Mouse (Mus musculus): ENCODE measurements at regions not wholly inside any gene's neighbourhood (a gene's known extent, or its start where the extent isn't known, plus 50 kb on each side); places are given as distances from the start of the nearest gene placed in this dataset.

- no peak for DNase-seq
These were observed 92.1 kb upstream of the Barx2 start for GRCm38 (mm10) chr9:32005348-32005747.

- no peak for DNase-seq
These were observed 93.1 kb upstream of the Barx2 start for GRCm38 (mm10) chr9:32006350-32006749.

DNA sequence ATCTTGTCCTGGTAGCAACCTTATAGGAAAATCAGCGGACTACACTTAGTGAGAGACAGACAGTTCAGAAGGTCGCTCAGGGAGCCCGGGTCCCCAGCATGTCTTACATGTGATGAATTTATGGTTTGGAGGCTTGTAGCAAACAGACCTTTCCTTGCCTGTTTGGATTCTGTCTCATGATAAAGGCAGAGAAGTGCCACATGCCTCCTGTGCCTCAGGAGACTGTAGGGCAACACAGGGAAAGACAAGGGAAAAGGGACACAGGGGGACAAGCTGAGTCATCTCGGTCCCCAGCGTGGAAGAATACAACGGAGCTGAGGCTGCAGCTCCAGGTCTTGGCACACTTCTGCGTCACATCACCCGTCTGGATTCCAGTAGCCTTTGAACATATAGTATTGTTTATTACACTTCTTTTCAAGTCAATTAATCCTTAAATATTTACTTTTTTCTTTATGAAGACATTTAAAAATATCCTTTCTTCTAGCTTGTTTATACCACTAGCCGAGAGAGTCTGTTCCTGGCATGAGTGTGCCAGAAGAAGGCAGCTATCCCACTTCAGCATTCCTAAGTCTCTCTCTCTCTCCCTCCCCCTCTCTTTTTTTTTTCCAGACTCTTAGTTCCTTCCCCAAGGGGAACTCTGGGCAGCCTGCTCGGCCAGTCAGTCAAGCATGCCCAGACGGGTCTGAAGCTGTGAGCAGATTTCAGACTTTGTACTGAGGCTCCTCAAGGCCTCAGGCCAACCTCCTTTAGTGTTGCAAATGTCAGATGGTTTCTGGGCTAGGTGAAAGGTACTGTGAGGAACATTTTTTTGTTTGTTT, 97.9 kb upstream of the Barx2 start:
- no peak for DNase-seq

GRCm38 (mm10) chr9:32016286-32016685, 99.7 kb upstream of the Arhgap32 start:
- no peak for DNase-seq

- peak; percentile 16 for DNase-seq
These were observed 97.9 kb upstream of the Arhgap32 start for GRCm38 (mm10) chr9:32018020-32018419.

GRCm38 (mm10) chr9:32019786-32020185, 96.2 kb upstream of the Arhgap32 start:
- no peak for DNase-seq

GRCm38 (mm10) chr9:32020942-32021731, 94.8 kb upstream of the Arhgap32 start:
- no peak for DNase-seq

DNA sequence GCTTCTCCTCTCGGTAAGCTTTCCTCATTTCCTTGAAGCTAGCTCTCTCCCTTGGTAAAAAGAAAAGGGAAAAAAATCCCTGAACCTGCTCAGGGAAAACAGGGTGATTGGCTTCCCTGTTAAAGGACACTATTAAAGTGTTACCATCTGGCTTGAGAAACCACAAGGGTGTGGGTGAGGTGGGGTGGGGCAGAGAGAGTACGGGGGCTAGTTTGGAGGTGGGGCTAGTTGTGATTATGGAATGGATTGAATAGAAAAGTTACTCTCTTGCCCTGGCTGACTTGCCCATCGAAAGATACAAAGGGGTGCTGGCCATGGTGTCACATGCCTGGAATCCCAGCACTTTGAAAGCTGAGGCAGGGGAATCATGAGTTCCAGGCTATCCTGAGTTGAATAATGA, 94.2 kb upstream of the Arhgap32 start:
- no peak for DNase-seq

DNA sequence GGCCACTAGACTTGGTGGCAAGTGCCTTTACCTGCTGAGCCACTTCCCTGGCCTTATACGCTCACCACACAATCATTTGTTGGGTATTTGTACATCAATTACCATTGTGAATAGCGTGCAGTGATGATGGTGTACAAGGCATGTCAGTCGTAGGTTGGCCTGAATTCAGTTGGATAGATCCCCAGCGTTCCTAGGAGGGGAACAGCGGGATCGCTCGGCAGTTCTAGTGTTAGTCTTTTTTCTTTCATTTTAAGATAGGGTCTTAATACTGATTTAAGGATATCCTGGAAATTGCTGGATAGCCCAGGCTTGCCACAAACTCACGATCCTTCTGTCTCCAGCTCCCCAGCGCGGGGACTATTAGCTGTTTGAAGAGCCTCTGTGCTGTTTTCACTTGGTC, 92.9 kb upstream of the Arhgap32 start:
- no peak for DNase-seq

DNA sequence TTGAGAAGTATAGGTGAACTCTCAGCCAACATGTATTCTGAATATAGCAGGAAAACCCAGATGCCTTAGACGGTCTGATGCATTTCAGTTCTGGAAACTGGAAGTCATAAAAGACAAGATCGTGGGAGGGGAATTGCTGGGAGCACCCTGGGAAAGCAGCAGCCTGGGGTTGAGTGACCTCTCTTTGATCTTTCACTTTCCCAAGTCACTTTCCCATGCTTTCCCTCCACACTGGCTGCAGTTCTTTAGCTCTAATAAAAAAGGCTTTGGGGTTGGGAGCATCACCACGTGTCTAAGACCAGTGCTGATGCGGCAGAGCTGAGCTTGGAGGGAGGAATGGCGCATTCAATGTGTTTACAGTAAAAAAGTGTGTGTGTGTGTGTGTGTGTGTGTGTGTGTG, 91.2 kb upstream of the Arhgap32 start:
- DNase-seq, result no peak

GRCm38 (mm10) chr9:32027962-32028361, 88.0 kb upstream of the Arhgap32 start:
- DNase-seq, result peak; percentile 23

DNA sequence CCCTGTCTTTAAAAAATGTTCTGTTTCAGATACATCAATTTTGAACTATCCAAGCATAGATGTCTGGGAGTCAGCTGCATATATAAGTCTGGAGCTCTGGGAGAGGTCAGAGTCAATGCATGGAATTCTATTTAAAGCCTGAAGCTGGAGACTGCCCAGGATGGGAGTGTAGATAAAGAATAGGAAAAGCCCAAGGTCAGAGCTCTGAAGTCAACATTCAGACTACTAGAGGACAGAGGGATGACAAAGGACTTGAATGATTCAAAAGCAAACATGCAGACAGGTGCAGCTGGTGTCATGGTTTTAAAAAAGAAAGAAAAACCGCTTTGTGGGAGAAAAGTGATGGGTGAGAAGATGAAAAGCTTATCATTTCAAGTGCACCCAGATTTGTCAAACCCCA, 86.9 kb upstream of the Arhgap32 start:
- DNase-seq, result no peak

DNA sequence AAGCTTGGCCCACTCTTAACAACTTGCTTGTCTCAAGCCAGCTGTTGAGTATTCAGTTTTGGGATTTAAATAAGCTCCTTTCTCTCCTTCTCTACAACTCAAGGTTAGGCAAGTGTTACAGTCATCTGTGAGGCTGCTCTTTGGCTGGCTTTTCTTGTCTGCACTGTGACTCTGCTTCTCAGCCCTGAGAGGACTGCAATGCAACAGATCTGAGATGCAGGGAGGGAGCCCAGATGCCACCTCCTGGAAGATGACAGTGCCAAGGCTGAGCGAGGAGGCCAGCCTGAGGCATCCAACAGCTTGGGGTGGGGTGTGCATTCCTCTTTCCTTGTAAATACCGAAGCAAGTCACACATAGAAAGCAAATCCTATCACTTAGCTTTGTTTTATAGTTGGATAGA, 86.2 kb upstream of the Arhgap32 start:
- peak; percentile 18 for DNase-seq

DNA sequence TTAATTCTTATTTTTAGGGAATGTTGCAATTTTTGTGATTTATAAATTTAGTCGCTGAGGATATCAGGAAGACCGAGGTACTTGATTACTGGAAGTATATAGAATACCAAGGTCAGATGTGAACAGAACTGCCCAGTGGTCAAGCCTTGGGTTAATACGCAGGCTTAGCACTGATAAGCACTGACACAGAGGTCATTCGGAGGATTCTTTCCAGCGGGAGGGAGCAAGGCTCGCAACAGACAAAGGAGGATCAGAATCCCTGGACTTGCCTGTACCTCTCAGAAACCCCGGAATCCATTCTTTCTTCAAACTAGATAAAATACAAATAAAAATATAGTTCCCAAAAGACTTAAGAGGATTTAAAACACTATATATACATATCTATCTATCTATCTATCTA, 85.7 kb upstream of the Arhgap32 start:
- DNase-seq, result no peak

DNA sequence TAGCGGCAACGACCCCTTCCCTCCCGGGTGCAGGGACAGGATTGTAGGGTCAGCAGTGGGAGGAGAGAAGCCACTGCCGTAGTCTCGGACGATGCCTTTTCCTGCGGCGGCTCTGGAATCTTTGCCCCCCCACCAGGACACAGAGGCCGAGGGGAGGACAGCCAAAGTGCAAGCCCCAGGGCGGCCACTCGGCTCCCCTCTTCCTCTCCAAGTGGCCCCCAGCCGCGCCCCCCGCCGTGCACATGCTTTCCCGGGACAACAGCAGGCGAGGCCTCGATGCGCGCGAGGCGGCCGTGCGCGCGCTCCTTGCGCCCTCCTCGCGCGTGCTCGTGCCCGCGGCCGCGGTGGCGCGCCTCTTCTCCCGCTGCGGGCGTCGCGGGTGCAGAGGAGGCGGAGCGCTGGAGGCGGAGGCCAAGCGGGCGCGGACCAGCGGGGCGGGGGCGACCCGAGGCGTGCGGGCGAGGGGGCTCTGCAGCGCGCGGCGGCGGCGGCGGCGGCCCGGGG, 83.9 kb upstream of the Arhgap32 start:
- peak; percentile 91 for DNase-seq

GRCm38 (mm10) chr9:32032521-32033185, 83.3 kb upstream of the Arhgap32 start:
- DNase-seq, result peak; percentile 61

DNA sequence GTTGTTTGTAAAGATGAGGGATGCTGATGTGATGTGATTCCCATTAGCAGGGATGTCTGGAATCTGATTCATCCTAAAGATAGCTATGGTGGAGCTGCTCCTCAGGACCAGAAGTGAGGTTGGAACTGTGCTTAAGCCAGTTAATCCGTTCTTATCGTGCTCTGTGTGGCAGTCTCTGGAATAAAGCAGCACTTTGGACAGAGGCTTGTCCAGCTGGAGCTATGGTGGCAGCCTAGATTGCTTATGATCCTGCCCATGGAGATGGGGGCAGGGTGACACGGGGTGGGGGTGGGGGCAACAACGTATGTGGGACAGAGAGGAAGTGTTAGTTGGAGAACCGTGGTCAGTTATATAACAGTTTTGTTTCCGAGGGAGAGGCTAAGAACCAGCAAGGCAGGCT, 82.0 kb upstream of the Arhgap32 start:
- DNase-seq, result no peak

- no peak for DNase-seq
These were observed 75.9 kb upstream of the Arhgap32 start for GRCm38 (mm10) chr9:32039999-32040398.

- no peak for DNase-seq
These were observed 72.6 kb upstream of the Arhgap32 start for GRCm38 (mm10) chr9:32043344-32043743.

- no peak for DNase-seq
These were observed 69.1 kb upstream of the Arhgap32 start for GRCm38 (mm10) chr9:32046791-32047190.

- DNase-seq, result no peak
These were observed 67.0 kb upstream of the Arhgap32 start for GRCm38 (mm10) chr9:32048941-32049340.

DNA sequence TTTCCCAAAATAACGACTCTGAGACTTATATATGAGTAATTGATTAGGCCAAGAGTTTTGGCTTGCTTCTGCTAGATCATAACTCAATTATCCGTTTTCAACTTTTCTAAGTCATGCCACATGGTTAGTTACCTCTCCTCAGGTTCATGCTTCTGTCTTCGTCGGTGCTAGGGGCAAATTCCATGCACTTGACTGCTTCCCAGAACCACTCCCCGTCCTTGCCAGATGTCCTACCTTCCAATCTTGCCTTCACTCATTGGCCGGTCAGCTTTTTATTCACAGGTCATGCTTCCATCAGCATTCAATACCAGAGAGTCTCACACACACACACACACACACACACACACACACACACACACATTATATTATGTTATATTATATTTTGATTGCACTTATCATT, 66.4 kb upstream of the Arhgap32 start:
- no peak for DNase-seq

Data from adrenal gland, postnatal 25 days (tissue).